Mouse (Mus musculus): ENCODE measurements around the gene Fhl5. TPM values are rescaled to one million over a fixed set of nuclear protein-coding genes. Genes with fewer than 3 reads are reported as not detected.
"Not testable (repeated sequence)": the region's sequence is repeated elsewhere in the genome, so short reads cannot be mapped to it uniquely, and the experiment has no call there.

Fhl5 gene
- under 1 TPM in 2 of 4 experiments, not detected in 2; 0.24 to 0.26 TPM for total RNA-seq (2022)

DNA sequence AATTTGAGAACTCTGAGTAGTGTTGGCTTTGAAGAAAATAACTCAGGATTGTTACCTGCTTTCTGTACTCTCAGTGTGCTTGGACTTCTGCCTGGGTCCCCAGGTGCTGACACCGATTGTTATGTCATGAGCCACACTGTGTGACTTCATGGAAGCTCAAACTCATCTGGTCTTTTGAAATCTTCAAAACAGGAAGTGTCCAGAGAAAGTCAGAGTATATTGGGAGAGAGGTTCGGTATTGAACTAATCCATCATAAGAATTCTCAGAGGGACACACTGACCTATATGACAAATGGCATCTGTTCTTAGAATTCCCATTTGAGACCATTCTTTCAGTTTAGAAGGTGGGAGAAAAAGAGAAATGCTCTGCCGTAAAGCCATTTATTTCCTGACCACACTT is at the start of gene Fhl5:
Gene Fhl5 (minus strand): TSS at position 101 of the 400 bp plus-strand sequence.
- DNase-seq (ENCODE audit: low spot score), result no peak

DNA sequence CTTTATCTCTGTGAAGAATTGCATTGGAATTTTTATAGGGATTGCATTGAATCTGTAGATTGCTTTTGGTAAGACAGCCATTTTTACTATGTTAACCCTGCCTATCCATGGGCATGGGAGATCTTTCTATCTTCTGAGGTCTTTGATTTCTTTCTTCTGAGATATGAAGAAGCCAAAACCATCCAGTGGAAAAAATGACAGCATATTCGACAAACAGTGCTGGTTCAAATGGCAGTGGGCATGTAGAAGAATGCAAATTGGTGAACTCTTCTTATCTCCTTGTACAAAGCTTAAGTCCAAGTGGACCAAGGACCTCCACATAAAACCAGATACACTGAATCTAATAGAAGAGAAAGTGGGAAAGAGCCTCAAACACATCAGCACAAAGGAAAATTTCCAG is 42.3 kb upstream of the Fhl5 start:
- not testable (repeated sequence) for DNase-seq (ENCODE audit: low spot score)

DNA sequence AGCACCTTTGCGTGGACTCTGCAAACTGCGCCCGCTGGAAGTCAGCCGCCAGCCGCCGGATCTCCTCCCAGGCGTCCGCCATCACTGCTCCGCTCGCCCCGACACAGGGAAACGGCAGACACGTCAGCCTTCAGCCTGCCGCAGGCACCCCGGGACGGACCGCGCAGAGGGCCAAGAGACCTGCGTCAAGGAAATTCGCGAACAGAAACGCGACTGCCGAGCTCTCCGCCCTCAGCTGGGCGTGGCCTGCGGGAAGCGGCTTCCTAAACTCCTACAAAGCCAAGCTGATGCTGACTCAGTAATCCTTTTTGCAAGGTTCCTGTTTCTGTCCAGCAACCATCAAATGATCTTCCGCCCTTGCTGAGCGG is 39.0 kb upstream of the Fhl5 start, which contains the start of gene Ufl1:
Gene Ufl1 (minus strand): TSS at position 151 of the 368 bp plus-strand sequence.
- peak; percentile 97 for DNase-seq (ENCODE audit: low spot score)

DNA sequence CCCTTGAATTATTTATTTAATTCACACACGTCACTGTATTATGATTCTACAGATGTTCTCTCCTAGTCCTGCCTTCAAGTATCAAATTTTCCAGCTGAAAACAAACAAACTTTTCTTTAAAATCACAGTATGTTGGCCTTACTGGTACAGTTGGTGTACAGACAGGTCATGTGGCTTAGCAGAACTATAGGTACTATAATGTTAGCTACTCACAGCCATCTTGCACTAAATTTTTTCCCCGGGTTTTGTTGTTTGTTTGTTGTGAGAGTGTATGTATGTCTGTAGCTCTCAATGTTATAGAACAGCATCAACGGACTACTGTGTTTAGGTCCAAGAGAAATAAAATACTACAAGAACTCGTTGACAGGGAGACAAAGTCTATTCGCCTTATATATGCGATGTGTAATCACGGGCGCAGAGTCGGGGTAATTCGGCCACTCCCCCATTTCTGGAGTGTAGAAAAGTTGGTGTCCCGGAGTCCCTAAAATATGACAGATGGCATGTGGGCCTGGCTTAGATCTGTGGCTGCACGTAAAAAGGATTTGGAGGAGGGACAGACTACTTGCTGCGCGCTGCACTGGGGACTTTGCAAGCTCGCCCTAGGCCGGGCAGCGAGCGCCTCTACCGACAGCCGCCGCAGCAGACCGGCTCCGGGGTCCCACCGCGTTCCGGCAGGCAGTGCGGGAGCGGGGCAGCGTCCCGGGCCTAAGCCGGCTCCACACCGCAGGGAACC is 38.4 kb upstream of the Fhl5 start:
- no peak for DNase-seq (ENCODE audit: low spot score)

DNA sequence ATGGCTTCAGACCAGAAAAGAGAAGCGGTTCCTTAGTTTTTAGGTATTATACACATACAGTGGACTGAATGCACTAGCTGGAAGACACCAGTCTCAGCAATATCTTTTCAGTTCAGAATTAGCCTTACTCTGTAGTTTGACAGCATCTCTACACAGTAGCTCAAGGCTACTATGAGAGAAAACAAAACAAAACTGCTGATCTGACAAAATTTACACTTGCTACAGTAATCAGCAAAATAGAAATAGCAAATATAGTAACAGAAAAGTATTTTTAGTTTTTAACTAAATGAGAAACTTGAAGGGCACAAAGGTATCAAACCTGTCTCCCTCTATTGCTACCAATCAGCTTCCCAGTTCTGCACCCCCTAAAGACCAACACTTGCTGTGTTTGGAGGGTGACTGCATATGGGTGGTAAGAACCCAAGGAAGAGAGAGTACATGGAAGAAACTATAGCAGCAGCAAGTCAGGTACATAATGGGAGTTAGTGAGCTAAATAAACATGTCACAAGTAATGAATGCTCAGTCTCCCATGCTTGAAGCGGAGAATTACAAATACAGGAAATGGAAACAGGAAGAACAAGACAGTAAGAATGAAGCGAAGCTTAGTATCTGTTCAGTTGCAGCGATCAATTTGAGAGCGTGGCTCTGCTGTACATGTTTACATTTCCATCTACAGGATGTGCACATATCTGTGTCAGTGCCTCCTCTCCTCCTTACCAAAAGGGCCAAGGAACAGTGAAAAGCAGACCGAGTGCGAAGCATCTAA is 30.4 kb upstream of the Fhl5 start:
- DNase-seq (ENCODE audit: low spot score), result no peak

DNA sequence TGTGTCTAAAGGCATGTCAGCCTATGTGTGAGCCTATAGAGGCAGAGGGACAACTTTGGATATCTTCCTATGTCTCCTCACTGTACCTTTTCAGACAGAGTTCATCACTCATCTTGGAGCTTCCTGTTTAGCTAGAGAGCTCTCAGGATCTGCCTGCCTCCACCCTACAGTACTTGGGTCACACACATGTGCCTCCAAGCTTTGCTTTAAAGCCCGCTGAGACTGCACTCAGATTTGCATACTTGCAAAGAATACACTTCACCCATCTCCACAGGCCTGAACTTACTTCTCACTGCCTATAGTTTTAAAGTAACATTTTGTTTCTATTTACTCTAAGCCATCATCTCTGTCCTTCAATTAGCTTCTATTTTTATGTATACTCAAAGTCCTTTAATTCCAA is 29.2 kb upstream of the Fhl5 start:
- no peak for DNase-seq (ENCODE audit: low spot score)

DNA sequence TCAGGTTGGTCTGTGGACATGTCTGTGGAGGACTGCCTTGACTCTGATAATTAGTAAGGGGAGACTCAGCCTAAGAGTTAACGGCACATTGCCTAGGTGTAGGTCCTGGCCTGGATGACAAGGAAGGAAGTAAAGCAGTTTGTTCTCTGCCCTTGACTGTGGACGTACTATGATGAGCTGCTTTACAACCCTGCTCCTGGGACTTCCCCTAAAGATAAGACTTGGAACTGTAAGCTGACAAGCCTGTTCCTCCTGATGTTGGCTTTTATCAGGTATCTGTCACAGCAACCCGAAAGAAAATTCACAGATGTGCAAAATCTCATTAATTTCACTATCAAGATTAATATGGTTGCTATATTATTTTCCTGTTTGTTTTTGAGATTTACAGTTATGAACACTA is 24.5 kb upstream of the Fhl5 start:
- no peak for DNase-seq (ENCODE audit: low spot score)

DNA sequence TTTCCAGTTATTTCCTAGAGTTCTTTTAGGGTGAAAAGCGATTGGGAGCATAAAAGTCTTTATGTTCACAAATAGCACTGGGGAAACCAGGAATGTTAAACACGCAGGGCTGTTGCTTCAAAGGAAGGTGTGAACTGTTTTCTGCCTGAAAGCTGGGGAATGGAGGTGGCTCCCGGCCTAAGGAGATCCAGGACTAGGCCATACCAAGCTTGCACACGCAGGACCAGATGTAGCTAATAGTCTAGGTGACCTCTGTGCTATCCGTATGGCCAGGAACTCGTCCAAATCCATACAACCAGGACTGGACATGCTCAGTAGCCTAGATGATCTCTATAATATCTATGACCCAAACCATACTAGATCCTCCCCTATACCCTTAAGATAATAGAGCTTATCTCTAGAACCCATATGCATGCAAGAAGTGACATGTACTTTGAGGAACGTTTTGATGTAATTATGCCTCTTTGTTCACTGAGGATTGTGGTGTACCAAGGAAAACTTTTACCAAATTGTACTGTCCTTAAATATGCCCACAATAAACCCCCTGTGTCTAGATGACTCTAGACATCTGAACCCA is 15.2 kb upstream of the Fhl5 start:
- no peak for DNase-seq (ENCODE audit: low spot score)

DNA sequence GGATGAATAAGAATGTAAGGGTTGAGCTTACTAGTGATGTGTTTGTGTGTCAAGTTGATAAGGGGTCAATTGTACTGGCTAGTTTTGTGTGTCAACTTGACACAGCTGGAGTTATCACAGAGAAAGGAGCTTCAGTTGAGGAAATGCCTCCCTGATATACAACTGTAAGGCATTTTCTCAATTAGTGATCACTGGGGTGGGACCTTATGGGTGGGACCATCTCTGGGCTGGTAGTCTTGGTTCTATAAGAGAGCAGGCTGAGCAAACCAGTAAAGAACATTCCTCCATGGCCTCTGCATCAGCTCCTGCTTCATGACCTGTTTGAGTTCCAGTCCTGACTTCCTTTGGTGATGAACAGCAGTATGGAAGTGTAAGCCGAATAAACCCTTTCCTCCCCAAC is 7.0 kb downstream of the Fhl5 start:
- DNase-seq (ENCODE audit: low spot score), result not testable (repeated sequence)

DNA sequence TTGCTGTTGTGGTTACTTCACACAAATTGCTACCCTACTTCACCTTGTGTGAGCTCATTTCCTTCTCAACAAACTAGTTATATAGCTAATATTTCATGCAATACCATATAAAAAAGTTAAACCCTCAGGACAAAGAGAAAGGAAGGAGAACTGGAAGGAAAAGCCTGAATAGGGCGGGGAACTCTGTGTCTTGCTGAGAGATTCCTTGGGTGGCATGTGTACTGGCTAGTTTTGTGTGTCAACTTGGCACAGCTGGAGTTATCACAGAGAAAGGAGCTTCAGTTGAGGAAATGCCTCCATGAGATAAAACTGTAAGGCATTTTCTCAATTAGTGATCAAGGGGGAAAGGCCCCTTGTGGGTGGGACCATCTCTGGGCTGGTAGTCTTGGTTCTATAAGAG is 8.9 kb downstream of the Fhl5 start:
- not testable (repeated sequence) for DNase-seq (ENCODE audit: low spot score)

DNA sequence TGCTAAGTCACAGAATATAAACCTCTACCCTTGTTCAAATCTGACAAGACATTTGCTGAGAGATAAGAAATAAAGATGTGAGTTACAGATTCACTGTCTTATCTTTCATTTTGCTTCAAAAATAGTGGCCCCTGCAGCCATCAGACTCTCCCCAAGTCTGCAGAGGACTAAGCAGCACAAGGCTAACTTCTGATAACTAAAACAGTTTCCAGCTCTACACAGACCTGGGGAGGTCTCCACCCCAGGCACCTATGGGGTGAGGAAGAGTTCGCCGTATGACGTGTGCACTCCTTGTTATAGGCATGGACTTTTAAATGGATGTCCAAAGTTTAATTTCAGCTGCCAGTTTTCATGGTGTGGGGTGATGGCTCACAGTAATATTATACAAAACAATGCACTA is 10.1 kb downstream of the Fhl5 start:
- no peak for DNase-seq (ENCODE audit: low spot score)

DNA sequence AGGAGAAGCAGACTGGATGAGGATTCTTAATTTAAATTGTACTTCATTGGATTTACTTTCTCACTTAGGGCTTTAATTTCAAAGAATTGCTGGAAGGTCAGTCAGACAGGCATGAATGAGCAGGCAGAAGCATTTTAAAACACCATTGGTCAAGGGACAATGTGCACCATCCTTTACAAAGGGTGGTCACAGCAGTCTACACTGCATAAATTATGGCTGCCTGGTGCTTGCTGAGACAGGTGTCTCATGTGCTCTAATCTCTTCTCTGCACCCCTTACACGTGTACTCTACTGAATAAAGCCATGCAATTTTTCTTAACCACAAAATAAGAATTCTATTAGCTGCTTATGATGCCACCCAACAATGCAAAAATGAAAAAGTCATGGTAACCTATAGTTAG is 15.1 kb downstream of the Fhl5 start:
- DNase-seq (ENCODE audit: low spot score), result no peak

DNA sequence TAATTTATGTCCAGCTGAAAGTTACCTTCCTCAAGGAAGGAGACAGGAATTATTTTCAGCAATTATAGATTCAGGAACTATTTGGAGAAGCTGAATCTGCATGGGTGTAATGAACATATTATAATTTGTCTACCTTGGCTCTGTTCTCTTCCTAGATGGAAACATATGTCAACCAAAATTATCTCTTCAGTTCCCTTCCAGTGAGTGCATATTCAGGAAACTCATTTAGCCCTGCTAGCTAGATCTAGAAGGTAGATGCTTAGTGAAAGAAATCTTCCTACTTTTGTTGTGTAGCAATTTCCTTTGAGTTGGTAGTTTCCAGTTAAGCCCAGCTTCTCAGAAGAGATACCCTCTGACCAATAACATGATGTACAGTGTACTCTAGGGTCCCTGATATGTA is 20.7 kb downstream of the Fhl5 start:
- no peak for DNase-seq (ENCODE audit: low spot score)

DNA sequence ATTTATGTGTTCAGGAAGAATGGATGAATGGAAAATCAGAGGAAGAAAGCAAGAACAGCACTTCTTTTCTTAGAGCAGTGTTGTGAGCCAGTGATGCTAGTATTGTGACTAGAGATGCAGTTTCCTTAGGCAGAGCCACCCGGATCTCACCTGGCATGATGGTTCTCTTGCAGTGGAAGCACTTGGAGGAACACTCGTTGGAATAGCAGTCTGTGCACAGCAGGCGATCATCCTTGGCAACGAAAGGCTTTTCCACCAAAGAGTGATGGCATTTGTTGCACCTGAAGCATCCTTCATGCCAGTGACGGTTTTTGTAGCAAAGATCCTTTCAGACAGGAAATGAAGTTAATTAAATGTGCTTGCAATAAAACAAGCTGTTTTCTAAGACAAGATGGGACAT is 29.2 kb downstream of the Fhl5 start:
- DNase-seq (ENCODE audit: low spot score), result no peak

DNA sequence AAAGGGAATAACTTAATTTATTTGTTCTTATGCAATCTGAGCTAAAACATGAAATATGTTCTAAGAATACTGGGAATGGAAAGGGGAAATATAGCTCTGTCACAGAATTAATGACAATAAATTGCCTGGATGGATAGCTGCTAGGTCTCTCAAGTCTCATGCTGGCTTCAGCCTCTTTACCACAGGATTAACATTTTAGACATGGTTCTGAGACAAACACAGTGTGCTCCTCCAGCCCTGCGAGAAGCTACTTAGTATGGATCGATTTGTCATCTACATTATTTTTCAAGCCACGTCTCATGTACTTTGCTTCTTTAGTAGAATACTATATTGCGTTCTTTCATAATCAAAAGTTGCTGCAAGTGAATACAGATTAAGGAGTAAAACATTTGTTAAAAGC is 36.5 kb downstream of the Fhl5 start:
- DNase-seq (ENCODE audit: low spot score), result no peak

DNA sequence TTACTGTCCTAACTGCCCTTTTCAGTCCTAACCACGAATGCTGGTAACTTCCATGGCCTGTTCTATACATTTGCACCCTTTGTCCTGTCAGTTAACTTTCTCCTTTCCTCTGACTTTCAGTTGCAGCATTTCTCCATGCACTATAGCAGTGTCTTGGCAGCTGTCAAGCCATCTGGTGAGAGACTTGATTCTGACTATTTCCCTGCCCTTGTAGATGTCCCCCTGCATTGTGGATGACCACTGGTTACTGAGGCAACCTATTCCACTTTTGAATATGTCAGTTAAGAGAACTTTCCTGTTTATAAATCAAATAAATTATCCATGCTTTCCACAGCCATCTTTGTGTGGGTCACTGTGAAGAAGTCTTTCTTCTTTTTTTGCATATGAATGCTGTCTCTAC is 45.4 kb downstream of the Fhl5 start:
- DNase-seq (ENCODE audit: low spot score), result no peak

DNA sequence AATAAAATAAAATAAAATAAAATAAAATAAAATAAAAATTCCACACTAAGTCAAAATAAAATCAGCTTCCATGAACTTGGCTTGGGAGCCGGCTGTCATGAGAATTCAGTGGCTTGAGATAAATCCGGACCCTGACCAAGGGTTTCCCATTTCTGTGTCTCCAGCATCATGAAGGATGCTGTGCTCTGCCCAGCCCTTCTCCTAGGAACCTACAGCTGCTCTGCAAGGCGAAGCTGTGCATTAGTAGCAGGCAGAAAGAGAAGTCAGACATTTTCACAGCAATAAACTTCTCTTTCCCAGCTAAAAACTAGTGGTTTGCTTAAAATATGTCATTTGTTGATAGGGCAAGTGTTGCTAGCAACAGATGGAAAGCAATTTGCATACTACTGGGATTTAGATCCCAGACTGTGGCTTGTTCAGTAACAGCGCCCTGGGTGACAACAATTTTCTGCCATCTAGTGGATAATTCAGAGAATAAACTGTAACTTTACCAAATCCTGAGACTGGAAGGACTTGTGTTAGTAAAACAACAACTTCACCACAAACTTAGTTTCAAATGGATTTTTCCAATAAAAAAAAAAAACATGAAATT is 63.0 kb downstream of the Fhl5 start:
- DNase-seq (ENCODE audit: low spot score), result no peak

Other genes starting within 250 kb of the Fhl5 start
- gene Ufl1, start 38.9 kb upstream of the Fhl5 start, total RNA-seq (2022), result 10 to 100 TPM; 26.1 to 34.0 (median 30.5) TPM

Data from heart, adult 8-10 months (tissue).